Mouse (Mus musculus): ENCODE measurements around the gene Rassf9. TPM values are rescaled to one million over a fixed set of nuclear protein-coding genes. Genes with fewer than 3 reads are reported as not detected.

Gene Rassf9
- not detected in 2 replicates for total RNA-seq (2017)

DNA sequence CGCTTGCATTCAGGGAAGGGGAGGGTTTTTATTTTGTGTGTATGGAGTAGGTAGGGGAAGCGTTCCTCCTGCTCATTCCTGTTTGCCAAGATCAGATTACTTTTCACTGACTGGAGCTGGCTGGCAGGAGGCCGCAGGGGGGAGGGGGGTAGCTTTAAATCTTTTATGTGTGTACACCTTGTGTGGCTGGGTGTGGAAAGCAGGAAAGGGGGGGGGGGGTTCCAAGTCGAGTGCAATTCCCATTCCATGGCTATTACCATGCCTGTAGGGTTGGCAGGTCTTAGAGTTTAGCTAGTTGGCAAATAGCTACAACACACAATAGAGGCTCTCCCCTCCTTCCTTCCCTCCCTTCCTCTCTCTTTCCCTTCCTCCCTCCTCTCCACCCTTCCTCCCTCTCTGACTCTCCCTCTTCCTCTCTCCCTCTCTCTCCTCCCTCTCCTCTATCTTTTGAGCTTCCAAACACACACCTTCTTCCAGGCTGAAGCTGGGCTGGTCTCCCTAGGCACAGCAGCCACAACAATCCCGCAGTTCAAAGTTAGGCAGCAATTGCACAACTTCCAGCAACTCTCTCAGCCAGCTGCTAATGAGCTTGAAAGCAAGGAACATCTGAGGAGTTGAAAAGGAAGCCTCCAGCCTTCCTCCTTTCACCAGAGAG is at the start of gene Rassf9:
Rassf9 (plus strand) TSS at position 416 of the 655 bp plus-strand sequence.
- peak; percentile 79 for ATAC-seq (replicated peaks; ENCODE audit: low read depth, poor library complexity, severe bottlenecking)

DNA sequence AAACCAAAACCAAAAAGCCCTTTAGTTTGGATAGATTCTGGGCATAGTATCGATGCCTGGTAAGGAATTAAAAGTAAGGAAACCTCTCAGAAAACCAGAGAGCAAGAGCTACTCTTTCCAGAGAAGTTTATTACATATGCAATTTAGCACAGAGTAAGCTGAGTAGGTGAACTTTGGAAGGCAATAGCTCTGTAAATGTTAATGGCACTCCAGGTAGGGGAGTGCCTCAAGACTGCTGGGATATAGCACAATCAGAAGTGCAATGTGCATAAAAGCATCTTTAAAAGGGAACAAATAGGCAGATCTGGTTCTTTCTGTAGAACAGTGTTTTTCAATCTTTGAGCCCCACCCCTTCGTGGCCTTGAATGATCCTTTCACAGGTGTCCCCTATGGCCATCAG is 42.6 kb upstream of the Rassf9 start:
- ATAC-seq (replicated peaks; ENCODE audit: low read depth, poor library complexity, severe bottlenecking) = no peak

DNA sequence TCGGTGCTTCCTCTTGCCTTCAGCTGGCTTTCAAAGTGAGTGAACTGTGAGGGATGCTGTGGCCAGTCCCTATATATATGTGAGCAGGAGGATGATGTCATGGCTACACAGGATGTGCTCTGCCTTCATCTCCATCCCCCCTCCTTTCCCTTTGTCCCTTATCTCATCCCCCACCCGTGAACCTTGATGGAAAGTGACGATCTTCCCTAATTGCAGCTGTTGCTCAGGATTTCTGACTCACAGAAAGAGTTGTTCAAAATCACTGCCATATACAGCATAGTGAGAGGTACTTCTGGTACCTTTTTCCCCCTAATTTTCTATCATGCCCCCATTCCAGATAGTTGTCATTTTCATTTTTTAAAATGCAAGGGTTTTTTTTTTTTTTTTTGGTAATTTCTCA is 21.6 kb upstream of the Rassf9 start, which contains the start of gene Nts:
Nts (minus strand) TSS at position 101 of the 400 bp plus-strand sequence.
- no peak for ATAC-seq (replicated peaks; ENCODE audit: low read depth, poor library complexity, severe bottlenecking)

DNA sequence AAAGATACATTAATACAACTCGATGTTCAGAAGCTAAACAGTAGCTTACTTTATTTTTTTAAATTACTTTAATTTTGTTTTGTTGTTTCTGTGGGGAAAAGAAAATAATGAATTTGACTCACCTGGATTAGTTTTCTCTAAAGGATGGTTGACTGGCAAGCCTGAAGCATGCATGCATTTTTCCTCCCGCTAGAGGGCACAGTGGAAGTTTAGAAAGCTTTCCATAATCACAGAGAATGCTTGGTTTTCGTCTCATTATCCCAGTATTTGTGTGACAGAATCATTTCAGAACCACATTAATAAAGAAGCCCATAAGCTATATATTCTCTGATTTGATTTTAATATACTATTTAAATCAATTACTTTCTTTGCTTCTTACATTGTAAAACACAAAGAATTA is 20.2 kb upstream of the Rassf9 start:
- peak; percentile 66 for ATAC-seq (replicated peaks; ENCODE audit: low read depth, poor library complexity, severe bottlenecking)

DNA sequence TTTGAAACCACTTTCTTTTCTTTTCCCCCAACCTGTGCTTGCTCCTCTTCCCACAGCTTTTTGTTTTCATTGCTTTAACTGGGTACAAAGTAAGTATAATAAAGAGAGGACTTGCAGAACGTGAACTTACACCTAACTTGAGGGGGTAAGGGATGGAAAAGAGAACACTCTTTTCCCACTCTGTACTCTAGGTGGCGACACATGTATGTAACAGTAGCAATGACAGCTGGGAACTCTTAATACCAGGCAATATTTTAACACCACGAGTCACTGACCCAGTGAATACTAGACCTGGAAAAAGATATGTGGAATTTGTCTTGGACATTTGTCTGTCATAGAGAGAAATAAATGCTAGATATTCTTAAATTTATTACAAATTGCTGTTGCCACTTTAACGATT is 13.3 kb upstream of the Rassf9 start:
- peak; percentile 95 for ATAC-seq (replicated peaks; ENCODE audit: low read depth, poor library complexity, severe bottlenecking)

DNA sequence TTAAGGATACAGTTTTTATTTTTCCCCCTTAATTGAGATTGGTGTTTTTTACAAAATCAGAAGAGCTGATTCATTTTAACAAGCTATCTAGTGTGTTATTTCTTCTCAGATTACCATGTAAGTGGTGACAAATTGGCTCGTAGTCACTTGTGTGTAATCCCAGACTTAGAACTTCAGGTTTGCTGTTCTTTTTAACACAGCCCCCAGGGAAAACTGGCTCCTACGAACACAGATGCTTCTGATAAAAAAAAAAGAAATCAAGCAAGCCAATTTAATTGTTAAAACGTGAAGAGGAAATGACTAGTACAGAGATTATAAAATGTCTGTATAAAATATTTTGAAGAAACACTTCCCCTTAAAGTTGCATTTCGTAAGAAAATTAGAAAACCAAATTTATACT is 4.6 kb upstream of the Rassf9 start:
- ATAC-seq (replicated peaks; ENCODE audit: low read depth, poor library complexity, severe bottlenecking) = no peak

DNA sequence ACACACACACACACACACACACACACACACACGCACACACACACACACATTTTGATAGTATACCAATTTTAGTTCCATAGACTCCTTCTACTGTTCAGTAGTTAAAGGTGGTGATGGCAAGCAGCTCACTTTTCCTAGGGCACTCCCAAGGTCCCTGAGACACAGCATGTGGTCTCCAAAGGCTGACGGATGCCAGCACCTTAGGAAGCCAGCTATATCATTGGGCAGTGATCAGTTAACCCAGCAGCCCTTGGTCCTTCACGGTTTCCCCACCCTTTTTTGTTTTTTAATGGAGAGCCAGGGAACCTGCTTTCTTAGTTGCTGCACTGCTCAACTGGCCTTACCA is 588 bp upstream of the Rassf9 start:
- ATAC-seq (replicated peaks; ENCODE audit: low read depth, poor library complexity, severe bottlenecking) = no peak

DNA sequence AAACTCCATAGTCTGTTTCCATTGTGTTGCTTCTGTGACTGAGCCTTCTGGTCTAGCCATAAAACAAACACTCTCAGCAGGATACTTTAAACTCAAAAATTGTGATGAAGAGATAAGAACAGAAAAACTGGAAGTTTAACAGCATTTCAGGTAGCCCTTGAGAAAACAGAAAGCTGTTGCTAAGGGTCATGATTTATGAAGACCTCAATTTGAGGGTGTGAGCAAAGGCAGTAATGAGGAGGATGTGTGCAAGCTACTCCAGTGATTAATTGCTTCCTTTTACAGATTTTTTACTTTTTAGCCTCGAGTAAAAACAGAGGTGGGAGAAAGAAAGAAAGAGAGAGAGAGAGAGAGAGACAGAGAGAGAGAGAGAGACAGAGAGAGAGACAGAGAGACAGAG is 2.1 kb downstream of the Rassf9 start:
- no peak for ATAC-seq (replicated peaks; ENCODE audit: low read depth, poor library complexity, severe bottlenecking)

DNA sequence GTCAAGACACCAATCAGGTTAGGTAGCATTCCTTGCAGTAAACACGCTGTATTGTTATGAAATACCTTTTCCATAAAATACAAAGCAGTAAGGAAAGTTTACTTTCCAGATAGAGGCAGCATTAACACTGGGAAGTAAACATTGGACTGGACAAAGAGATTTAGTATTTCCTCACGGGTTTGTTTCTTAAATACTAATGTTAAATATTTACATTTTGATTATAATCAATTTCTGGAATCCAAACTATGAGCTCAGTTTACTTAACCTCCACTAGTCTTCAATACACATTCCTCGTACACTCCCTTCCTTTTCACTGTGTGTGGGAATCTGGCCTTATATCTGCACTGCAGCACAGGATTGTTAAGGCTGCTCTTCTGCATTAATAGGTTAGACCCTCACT is 15.9 kb downstream of the Rassf9 start:
- ATAC-seq (replicated peaks; ENCODE audit: low read depth, poor library complexity, severe bottlenecking) = no peak

DNA sequence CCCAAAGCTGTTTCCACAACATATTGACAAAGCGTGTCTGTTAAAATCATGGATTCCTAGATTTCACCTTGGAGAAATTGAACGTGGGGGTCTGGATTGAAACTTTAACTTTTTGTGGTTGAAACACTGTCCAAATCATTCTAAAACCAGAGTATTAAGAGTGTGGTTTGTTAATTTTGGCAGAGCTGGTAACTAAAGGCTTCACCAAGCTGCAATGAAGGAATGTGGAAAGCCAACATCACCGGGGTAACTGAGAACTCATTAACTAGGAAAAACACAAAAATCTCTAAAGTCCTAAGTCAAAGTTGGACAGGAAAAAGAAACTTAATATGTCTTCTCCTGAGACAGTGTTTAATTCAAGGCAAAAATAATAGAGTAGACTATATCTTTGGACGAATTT is 41.9 kb downstream of the Rassf9 start:
- ATAC-seq (replicated peaks; ENCODE audit: low read depth, poor library complexity, severe bottlenecking) = no peak

DNA sequence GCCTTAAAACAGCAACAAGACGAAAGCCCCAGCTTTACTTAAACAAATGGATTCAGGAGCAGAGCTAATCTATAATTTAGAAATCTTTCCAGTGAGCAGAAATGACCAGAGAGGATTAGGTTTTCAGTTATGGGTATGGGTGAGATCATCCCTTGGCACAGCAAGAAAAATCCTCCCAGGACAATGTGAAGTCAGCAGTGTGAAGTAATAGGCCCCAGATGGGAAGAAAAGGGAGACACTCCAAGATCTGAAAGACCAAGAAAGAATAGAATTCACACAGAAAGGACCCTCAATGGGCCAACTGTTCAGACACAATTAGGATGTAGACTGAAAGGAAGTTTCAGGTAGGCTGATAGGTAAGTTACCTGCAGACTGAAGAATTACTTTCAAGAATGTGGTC is 50.5 kb downstream of the Rassf9 start:
- ATAC-seq (replicated peaks; ENCODE audit: low read depth, poor library complexity, severe bottlenecking) = no peak

DNA sequence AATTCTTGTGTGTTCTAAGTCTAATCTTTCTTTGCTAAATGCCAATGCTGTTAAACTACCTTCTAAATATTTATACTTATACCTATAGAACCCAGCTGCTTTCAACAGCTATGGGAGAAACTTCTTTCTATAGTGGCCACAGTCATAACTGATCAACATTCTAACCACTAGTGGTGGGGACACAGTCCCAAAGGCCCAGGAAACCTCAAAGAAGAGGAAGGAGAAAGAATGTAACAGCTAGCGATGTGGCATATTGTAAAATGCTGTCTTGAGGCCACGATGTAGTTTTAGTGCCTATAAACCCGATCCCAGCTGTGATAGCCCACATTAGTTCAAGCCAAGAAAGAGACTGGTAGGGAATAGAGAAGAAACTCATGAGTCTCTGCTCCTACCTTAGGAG is 65.9 kb downstream of the Rassf9 start:
- peak; percentile 83 for ATAC-seq (replicated peaks; ENCODE audit: low read depth, poor library complexity, severe bottlenecking)

DNA sequence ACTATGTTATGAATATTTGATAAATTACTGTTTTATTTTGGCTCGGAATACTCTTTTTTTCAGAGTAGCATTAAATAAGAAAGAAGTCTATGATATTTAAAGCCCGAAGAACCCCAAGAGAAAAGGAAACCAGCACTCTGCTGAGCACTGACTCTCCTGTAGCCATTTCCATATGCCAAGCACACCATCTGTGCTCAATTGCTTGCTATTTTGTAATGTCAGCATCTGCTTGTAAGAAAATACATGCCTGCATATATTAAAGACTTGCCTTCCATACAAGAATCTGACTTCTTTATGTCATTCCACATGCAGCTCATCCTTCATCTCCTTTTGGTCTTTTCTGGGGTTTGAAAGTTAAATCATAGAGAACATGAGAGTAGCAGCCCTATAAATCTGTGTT is 82.3 kb downstream of the Rassf9 start:
- ATAC-seq (replicated peaks; ENCODE audit: low read depth, poor library complexity, severe bottlenecking) = no peak

Other genes with a start within 250 kb of the Rassf9 start
- gene Nts, start 21.7 kb upstream of the Rassf9 start, total RNA-seq (2017) = not detected in 2 replicates